Mouse (Mus musculus) induced T-regulatory cell, adult 2 months (primary cell): ENCODE results near the gene Fpgs.

ENCODE experiments used
- DNase-seq: peaks from one replicate; pipeline ENCODE4 v3.0.0-alpha.2; 2012; ENCODE audit warnings: low read depth

Gene Fpgs

DNA sequence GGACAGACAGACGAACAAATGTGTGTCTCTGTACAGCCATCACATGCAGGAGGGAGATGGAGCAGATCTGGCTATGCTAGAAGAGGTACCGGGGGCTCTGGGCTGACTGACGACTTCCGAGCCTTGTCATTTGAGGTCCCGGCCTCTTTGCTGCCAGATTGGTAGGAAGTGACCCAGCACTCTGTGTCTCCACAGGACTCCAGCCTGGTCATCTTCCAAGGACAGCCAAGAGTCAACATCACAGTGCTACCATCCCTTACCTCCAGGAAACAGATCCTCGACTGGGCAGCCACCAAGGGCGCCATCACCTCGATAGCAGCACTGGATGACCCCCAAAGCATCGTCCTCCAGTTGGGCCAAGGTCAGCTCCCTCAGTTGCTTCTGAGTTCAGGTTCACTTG, 32.8 kb downstream of the Fpgs start:
- DNase-seq, result no peak

DNA sequence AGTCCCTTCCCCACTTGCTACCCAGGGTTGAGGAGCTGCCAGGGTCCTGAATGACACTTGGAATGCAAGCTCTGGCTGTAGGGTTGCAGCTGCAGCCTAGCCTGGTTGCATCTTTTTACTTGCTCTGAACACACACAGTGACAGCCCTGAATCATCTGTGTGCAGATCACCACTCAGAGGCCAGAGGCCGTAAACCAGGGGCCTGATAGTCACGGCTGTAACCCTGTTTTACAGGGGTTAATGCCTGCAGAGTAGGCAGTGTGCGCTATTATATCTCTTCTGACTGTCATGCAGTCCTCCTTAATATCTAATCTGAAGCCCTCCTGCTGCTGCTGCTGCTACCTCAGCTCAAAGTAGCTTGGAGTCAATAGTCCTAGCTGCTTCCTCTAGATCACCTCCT, 34.1 kb downstream of the Fpgs start:
- DNase-seq, result no peak

DNA sequence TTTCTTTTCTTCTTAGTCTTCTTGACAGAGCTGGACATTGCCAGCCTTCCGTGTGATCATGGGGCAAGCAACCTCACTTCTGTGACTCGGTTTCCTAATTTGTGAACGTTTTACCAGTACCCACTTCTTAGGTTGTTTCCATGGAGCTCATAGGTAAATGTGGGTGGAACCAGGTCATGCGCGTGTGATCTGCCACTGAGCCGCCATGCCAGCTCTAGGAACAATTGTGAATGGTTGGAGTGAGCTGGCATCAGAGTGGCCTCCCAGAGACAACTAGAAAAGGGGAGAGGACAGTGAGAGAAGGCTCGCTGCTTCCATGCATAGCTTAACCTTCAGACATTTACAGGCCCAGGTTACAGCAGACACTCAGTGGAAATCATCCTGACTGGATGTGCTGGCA, 35.8 kb downstream of the Fpgs start:
- DNase-seq, result no peak

DNA sequence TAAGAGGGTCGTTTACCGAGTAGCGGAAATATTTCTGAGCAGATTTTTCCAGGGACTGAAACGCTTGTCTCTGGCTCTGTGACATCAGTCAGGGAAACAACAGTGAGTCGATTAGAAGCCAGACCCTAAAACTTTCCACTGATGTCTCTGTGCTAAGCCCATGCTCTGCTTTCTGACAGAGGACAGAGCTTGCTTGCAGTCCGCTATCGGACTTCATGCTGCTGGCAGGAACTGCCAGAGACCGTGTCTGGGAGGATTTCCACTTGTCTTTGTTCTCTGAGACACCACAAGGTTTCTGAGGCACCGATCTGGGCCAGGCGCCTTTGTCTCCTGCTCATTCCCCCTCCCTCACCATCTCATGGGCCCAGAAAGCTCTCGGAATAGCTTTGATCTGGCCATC, 36.2 kb downstream of the Fpgs start:
- no peak for DNase-seq

DNA sequence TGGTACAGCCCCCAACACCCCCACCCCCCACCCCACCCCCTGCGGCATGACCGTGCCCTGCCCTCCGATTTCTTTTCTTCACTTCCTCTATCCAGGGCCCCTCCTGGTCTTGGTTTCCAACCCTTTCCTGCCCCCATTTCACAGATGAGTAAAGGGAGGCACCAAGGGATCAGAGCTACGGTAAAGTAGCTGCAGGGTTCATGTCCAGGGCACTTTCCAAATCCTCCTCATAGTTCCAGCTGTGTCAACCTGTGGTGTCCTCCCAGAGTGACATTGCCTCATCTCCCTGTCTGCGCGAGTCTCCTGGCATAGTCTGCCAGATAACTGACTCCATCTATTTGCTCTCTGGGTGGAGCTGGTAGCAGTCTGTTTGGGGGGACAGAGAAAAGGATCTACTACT, 38.1 kb downstream of the Fpgs start:
- no peak for DNase-seq

DNA sequence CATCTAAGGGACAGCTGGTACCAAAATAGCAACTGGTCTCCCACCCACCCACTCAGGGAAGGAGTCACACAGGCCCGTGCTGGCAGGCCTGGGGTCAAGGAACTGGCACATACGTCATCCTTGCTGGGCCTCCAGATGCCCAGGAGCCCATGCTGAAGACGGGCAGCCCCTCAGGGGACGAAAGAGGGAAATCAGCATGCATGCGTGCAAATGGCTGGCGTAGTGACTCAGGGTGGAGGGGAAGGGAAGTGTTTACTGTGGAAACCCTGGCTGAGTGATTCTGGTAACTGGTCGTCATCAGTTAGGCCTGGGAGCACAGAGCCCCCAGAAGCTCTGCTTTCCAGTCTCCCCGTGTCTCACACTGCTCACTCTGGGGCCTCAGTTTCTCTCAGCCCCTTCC, 38.6 kb downstream of the Fpgs start:
- DNase-seq, result no peak

DNA sequence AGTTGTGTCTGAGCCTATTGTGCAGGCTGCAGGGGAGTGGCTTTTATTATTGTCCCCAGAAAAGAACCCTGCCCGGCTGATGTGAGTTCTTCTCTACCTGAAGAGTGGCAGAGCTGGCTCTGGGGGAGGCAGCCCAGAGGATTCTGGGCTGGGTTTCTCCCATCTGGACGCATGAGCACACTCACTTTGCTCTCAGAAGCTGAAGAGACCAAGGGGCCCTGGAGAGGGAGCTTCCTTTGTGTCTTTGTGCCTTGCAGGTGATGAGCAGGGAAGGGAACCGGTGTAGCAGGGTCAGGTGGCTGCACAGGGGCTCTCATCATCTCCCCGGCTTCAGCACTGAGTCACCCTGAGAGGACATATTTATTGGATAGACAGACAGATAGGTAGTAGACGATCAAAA, 41.7 kb downstream of the Fpgs start:
- no peak for DNase-seq

DNA sequence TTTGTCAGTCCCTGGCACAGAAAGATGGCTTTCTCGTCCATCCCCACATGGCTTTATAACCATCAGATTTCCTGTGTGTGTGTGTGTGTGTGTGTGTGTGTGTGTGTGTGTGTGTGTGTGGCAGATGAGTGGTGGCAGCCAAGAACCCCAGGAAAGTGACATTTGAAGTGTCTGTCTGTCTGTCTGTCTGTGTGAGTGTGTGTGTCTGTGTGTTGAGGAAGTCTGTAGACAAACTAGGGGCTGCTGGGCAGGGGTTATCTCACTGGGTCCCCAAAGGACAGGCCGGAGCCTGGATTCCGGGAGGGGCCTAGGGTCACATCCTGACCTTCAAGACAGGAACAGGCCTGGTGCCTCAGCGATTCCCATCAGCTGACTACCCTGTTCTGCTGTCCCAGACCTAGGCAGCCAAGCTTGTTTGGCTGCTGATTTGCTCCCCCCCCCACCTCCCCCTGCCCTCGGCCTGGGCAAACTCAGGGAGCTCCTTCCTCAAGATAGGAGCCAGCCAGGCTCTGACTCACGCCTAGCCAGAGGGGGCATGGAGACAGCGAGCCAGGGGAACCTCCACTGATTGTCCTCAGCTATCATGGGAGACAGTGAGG, 42.3 kb downstream of the Fpgs start:
- no peak for DNase-seq

DNA sequence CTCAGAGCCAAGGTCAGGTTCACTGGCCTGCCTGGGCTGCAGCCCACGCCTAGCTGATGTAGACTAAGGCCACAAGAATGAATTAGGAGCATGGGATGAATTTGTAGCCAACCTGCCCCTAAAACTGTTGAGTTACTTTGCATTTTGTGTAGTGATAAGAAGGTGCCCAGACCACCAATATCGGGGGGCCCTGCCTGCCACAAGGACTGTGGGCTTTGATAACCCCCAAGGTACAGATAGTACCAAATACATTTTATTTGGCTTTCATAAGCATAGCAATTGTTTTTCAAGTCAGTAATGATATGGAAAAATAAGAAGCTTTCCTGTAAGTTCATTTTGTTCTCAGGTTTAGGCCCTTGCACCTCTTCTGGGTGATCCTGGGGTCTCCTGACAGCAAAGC, 45.1 kb downstream of the Fpgs start:
- no peak for DNase-seq

DNA sequence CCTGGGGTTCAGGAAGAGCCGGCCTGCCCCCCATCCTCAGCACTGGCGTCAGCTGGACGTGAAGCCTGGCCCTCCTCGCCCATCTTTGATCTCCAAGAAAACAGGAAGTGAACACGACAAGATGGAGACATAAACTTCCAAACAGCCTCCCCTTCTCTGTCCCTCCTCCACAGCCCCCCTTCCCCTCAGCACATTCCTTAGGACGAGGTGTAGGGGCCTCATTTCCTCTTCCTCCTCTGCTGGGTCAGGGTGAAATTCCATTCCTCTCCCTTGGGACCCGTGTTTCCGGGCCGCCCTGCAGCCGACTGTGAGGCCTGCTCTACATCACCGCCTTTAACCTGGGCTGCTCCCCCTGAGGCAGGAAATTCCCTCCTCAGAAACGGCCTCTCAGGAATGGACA, 48.1 kb downstream of the Fpgs start:
- no peak for DNase-seq

DNA sequence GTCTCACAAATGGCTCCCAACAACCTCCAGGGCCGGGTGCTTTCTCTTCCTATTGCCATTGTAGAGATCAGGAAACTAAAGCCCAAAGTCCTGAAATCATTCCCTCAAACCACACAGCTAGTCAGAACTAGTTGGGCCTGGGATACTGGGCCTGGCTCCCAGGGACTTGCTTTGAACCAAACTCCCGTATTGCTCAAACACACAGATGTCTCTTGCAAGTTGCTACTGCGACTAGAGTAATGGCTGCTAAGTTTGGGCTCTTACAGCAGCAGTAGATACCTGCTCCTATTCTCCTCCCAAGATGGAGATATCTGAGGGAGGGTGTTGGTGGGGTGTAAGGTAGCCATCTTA, 48.6 kb downstream of the Fpgs start:
- no peak for DNase-seq

DNA sequence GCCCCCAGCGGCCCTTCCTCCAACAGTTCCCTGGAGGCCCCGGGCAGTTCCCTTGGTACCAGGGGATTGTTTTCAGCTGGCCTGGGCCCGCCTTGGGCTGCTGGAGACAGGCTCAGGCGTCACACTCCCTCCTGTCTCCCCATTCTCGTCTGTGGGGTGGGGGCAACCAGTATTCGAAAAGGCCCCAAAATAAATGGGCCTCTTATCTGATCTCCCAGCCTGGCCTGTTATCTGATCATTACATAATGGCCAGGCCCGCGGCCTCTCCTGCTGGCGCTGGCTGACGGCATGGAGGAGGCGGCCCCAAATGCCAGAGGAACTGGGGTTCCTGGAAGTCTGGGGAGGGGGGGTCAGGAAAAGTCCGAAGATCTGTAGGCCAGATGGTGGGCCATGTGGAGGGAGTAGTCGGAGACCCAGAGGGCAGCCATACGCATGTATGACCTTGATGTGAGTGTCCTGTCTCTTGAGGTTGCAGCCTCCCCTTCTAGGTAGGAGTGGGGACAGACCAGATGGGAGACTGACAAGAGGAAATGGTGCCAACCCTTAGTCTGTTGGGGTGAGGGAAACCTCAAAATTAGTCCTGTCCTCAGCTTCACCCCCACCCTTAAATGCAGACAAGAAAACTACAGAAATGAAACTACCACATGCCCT, 49.1 kb downstream of the Fpgs start:
- no peak for DNase-seq

DNA sequence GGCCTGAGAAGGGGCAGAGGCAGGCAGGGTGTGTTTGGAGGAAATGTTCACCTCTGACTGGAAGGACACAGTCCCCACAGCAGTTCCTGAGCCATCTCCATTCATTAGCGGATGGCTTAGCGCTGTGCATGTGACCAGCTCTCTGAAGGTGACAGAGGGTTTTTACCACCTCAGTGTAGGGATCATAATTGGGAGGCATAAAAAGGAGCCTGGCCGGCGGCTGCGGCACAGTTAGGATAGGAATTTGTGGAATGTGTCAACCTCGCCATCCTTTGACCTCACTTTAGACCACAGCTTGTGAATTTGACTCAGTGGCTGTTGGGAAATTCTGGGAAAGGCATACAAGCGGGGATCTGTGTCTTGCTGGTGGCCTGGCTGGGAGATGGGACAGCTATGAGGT, 50.2 kb downstream of the Fpgs start:
- no peak for DNase-seq

DNA sequence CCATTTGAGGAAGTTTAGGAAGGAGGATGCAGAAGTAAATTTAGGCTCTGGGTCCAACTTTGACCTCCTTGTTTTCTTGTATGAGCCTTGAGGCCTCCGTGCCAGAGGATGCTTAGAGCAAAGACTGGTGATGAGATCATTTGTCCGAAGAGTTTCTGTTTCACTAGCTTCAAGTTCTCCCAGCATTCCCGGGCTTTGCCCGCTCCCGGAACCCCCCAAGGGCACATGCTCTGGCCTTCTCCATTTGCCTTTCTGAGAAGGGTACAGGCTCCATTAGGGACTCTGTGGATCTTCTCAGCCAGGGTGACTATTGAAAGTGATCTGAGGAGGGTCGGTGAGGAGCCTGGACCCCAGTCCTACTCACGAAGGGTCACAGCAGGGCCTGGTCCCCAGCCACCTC, 56.6 kb downstream of the Fpgs start:
- no peak for DNase-seq

DNA sequence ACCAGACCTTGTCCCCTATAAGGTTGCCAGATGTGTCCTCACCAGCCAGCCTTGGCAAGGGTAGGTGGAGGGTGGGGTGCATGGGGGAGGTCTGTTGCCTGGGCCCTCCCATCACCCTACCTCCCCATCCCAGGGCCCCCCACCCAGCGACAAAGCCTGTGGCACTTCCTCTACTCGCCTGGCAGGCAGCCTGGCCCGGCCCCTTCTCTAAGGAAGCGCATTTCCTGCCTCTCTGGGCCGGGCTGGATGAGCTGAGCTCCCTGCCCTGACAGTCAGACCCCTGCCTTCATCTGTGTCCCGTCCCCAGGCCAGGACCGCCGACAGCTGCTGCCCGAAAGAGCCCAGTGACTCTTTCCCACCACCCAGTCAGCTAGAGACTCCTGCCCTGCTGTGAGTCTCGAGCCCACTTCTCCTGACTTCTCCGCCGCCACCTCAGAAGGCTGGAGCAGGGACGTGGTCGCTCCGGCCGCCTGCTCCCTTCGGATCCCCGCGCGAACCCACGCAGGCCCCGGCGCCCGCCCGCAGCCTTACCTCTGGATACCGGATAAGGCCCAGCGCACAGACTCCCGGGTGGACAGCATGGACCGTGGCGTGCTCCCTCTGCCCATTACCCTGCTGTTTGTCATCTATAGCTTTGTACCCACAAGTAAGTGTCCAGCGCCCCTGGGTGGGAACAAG, 57.4 kb downstream of the Fpgs start, which contains the start of gene Eng:
Eng (plus strand) TSS at position 217 of the 678 bp plus-strand sequence.
- DNase-seq, result no peak

DNA sequence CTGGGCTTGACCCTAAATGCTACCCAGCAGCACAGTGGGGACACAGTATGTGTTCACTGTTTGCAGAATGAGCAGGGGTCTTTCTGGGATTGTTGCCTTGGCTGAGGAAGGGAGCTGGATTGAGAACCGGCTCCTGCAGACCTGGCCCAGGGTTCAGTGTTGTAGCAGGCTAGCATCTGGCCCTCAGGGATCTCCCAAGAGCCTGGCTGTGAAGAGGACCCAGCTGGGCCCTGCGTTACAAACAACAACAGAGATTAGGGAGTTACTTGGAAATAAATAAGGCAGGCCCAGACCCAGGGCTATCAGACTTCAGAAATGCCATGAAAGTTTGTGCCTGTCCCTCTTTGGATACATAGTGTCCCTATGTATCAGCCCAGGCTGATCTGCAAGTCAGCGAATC, 58.3 kb downstream of the Fpgs start:
- no peak for DNase-seq

DNA sequence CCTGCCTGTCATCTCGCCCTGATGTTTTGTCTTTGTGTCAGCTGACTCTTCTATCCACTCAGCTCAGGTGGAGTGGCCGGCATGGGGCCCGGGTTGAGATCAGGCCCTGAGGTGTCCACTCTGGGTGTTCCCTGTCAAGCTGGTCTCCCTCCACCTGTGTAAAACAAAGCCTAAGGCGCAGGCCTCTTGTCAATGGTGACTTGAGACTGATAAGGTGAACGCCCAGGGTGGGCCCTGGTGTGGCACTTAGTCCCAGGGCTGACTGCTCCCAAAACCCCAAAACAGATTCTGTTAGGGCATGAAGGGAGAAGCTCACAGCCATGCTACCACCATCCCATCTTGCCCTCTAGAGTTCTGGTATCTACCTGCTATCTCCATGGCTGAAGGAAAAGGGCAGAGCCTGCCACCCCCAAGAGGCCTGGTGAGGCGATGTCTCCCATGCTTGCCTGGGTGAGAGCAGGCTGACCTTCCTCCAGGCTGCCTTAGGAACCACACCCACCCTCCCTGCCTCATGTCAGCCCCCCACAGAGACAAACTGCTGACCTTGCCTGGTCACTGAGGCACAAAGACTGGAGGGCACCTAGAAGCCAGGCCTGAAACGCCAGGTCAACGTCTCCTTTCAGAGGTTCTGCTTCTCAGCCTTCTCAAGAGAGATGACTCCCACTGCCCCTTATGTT, 59.0 kb downstream of the Fpgs start:
- no peak for DNase-seq

DNA sequence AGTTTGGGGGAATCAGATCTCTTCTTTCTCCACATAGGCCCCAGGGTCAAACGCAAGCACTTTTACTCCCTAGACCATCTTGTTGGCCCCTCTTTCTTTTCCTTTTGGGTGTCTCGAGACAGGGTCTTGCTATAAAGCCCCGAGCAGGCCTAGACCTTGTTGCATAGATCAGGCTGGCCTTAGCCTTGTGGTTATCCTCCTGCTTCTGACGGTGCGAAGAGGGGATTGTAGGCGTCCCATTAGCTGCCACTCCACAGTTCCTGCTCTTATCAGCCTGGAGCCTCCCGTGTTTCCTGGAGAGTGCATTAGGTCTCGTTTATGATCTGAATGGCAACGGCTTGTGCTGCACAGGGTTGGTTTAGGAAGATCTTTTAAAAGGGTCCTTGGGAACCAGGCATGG, 59.9 kb downstream of the Fpgs start:
- no peak for DNase-seq

DNA sequence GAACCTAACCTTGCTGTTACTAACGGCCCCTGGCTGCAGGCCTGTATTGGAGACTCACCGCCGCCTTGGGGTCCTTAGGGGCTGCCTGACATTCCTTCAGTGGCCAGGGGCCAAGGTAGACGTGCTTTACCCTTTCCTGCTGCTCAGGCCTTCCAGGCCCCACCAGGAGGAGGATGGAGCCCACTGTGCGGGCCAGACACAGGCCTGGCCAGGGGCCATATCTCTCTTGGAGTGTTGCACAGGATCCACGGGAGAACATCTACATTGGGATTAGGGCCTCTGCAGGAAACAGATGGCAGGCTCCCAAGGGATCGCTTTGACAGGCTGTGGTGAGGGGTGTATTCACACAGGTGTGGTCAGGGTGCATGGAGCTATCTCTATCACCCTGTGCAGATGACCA, 61.1 kb downstream of the Fpgs start:
- no peak for DNase-seq

DNA sequence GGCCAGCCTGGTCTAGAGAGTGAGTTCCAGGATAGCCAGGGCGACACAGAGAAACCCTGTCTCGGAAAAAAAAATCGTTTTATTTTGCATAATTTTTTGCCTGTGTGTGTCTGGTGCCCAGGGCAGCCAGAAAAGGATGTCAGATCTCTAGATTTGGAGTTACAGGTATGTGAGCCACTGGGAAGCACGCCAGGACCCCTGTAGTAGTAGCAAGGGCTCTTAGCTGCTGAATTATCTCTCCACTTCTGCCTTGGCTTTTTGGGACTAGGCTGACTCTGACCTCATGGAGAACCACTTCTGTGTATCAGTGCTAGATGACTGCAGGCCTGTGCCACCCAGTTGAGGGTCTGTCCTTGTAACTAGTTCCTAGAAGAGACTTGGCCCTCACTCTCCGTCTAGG, 62.1 kb downstream of the Fpgs start:
- DNase-seq, result no peak

DNA sequence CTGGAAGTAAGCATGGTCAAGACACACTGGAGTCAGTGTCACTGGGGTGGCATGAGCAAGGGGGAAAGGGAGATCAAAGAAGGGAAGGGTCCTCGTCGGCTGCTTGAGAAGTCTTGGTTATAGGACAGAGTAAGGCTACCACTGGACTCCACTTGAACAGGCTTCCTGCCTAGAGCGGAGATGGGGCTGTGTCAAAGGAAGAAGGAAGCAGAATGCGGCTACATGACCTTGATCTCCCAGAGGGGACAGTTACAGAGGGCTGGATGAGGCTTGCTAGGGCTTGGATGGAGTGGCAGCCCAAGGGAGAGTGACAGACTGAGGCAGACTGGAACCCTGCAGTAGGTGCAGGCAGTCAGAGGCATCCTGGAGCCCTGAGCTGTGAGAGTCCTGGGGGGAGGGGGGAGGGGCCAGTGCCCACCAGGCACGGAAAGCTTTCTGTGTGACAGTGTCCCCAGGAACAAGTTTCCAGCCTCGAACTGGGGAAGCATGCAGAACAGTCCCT, 63.3 kb downstream of the Fpgs start:
- no peak for DNase-seq

DNA sequence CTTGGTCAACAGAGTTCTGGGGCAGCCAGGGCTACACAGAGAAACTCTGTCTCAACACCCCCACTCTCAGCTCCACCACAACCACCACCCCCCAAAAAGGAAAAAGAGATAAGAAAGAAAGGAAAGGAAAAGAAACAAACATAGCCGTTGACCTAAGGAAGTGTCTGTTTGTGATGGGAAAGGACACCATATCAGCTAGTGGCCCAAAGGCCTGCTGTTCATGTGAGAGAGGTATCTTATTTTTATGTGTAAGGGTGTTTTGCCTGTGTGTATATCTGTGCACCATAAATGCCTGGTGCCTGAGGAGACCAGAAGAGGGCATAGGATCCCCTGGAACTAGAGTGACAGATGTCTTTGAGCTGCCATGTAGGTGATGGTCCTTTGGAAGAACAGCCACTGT, 64.3 kb downstream of the Fpgs start:
- no peak for DNase-seq

DNA sequence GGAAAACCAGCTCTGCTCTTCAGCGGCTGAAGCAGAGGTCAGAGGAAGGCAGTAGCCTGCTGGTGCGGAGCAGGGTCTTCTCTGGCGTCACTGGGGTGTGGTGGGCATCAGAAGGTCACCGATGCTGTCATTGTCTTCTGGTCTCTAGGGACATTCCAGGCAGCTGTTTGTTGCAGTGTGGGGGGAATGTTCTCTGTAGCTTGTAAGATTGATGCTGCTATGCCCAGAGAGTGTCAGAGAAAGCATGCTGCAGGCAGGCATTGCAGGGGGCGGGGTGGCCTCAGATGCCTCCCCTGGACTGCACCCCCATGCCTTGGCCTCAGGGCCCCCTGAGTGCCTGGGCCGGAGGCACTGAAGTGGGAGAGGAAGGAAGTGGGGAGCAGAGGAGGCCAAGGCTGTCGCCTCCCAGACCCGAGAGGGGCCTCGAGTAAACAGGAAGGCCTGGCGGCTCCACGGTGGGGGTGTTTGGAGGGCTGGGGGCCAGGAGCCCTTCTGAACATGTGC, 66.1 kb downstream of the Fpgs start:
- DNase-seq, result peak; percentile 18
